Mouse (Mus musculus): Measurements from ENCODE around the gene Prrx2. TPM values are rescaled to one million over a fixed set of nuclear protein-coding genes. Genes with fewer than 3 reads are reported as not detected.

Gene Prrx2
- polyA plus RNA-seq, 1 experiment from 2014 or later = 7.1 TPM

- CTCF ChIA-PET = no interaction called here
- no peak for TF ChIP-seq CTCF (IDR thresholded peaks at IDR 0.05)
- ATAC-seq = no peak
- POLR2A ChIA-PET = no interaction called here
- H3K27me3 ChIP-seq = no peaks in the 10 kb centered on the region
- in situ Hi-C loops (cut with MboI; ENCODE audit: low pct_unique_long_range_greater_than_20kb) = no loop called here
- no peak for DNase-seq (ENCODE audit: low read depth, low spot score)
Measured at GRCm38 (mm10) chr2:30864968-30865381, 30.2 kb downstream of the Prrx2 start.

- no peaks in the 10 kb centered on the region for H3K27me3 ChIP-seq
- ChIA-PET POLR2A (no interaction called here), CTCF (no interaction called here)
- no peak for ATAC-seq
- DNase-seq (ENCODE audit: low read depth, low spot score) = no peak
- in situ Hi-C loops (cut with MboI; ENCODE audit: low pct_unique_long_range_greater_than_20kb) = no loop called here
- TF ChIP-seq CTCF (IDR thresholded peaks at IDR 0.05) = no peak
Measured at GRCm38 (mm10) chr2:30865426-30865825, 30.7 kb downstream of the Prrx2 start.

- ChIA-PET POLR2A (interaction anchor here (1.0 kb wide), 1 partner anchor 42 kb away, joined by 3 read pairs; no protein-coding TSS in a partner anchor), CTCF (no interaction called here)
- no peak for TF ChIP-seq CTCF (IDR thresholded peaks at IDR 0.05)
- no peak for DNase-seq (ENCODE audit: low read depth, low spot score)
- H3K27me3 ChIP-seq = no peaks in the 10 kb centered on the region
- in situ Hi-C loops (cut with MboI; ENCODE audit: low pct_unique_long_range_greater_than_20kb) = no loop called here
- ATAC-seq = no peak
Measured at GRCm38 (mm10) chr2:30870863-30871262, 36.1 kb downstream of the Prrx2 start.

- ChIA-PET POLR2A (no interaction called here), CTCF (interaction anchor here (1.7 kb wide), 1 partner anchor 16 kb away, joined by 4 read pairs; no protein-coding TSS in a partner anchor)
- H3K27me3 ChIP-seq = no peaks in the 10 kb centered on the region
- TF ChIP-seq CTCF (IDR thresholded peaks at IDR 0.05) = no peak
- DNase-seq (ENCODE audit: low read depth, low spot score) (no peak), ATAC-seq (no peak)
- in situ Hi-C loops (cut with MboI; ENCODE audit: low pct_unique_long_range_greater_than_20kb) = no loop called here
Measured at GRCm38 (mm10) chr2:30872669-30873068, 37.9 kb downstream of the Prrx2 start.

GRCm38 (mm10) chr2:30874445-30874844, 39.7 kb downstream of the Prrx2 start:
- ChIA-PET CTCF (no interaction called here), POLR2A (no interaction called here)
- no peak for TF ChIP-seq CTCF (IDR thresholded peaks at IDR 0.05)
- in situ Hi-C loops (cut with MboI; ENCODE audit: low pct_unique_long_range_greater_than_20kb) = no loop called here
- H3K27me3 ChIP-seq = no peaks in the 10 kb centered on the region
- DNase-seq (ENCODE audit: low read depth, low spot score) (no peak), ATAC-seq (no peak)

- no peaks in the 10 kb centered on the region for H3K27me3 ChIP-seq
- POLR2A ChIA-PET = interaction anchor here (0.5 kb wide), 1 partner anchor 1126 kb away, joined by 6 read pairs; no protein-coding TSS in a partner anchor
- DNase-seq (ENCODE audit: low read depth, low spot score) (no peak), ATAC-seq (no peak)
- in situ Hi-C loops (cut with MboI; ENCODE audit: low pct_unique_long_range_greater_than_20kb) = no loop called here
- CTCF ChIA-PET = no interaction called here
- TF ChIP-seq CTCF (IDR thresholded peaks at IDR 0.05) = no peak
Measured at GRCm38 (mm10) chr2:30875096-30875495, 40.3 kb downstream of the Prrx2 start.

- no peak for ATAC-seq
- in situ Hi-C loops (cut with MboI; ENCODE audit: low pct_unique_long_range_greater_than_20kb) = no loop called here
- CTCF ChIA-PET = interaction anchor here (1.0 kb wide), 1 partner anchor 79 kb away, joined by 3 read pairs; no protein-coding TSS in a partner anchor
- H3K27me3 ChIP-seq = no peaks in the 10 kb centered on the region
- TF ChIP-seq CTCF (IDR thresholded peaks at IDR 0.05) = no peak
- peak; percentile 83 for DNase-seq (ENCODE audit: low read depth, low spot score)
- POLR2A ChIA-PET = no interaction called here
Measured at GRCm38 (mm10) chr2:30875621-30876432, 41.1 kb downstream of the Prrx2 start.

- DNase-seq (ENCODE audit: low read depth, low spot score) (no peak), ATAC-seq (no peak)
- ChIA-PET POLR2A (no interaction called here), CTCF (interaction anchor here (1.5 kb wide), 1 partner anchor 12 kb away, joined by 3 read pairs; no protein-coding TSS in a partner anchor)
- H3K27me3 ChIP-seq = no peaks in the 10 kb centered on the region
- TF ChIP-seq CTCF (IDR thresholded peaks at IDR 0.05) = no peak
- in situ Hi-C loops (cut with MboI; ENCODE audit: low pct_unique_long_range_greater_than_20kb) = no loop called here
Measured at GRCm38 (mm10) chr2:30879481-30879880, 44.7 kb downstream of the Prrx2 start.

- ChIA-PET POLR2A (no interaction called here), CTCF (no interaction called here)
- H3K27me3 ChIP-seq = no peaks in the 10 kb centered on the region
- TF ChIP-seq CTCF (IDR thresholded peaks at IDR 0.05) = no peak
- in situ Hi-C loops (cut with MboI; ENCODE audit: low pct_unique_long_range_greater_than_20kb) = no loop called here
- no peak for ATAC-seq
- no peak for DNase-seq (ENCODE audit: low read depth, low spot score)
Measured at GRCm38 (mm10) chr2:30881215-30881614, 46.4 kb downstream of the Prrx2 start.

GRCm38 (mm10) chr2:30884852-30885373, 50.1 kb downstream of the Prrx2 start:
- ChIA-PET POLR2A (interaction anchor here (1.0 kb wide), 1 partner anchor 58 kb away, joined by 4 read pairs; no protein-coding TSS in a partner anchor), CTCF (interaction anchor here (0.9 to 2.2 kb wide), 3 partner anchors 38 to 58 kb away, joined by 3 to 5 read pairs (median 3); no protein-coding TSS in a partner anchor)
- ATAC-seq = no peak
- no peak for TF ChIP-seq CTCF (IDR thresholded peaks at IDR 0.05)
- in situ Hi-C loops (cut with MboI; ENCODE audit: low pct_unique_long_range_greater_than_20kb) = loop anchor here (5.0 kb wide), 1 partner anchor 58 kb away; no protein-coding TSS in a partner anchor
- no peaks in the 10 kb centered on the region for H3K27me3 ChIP-seq
- no peak for DNase-seq (ENCODE audit: low read depth, low spot score)
